Mouse (Mus musculus): ENCODE data around the gene Tmem144. TPM values are rescaled to one million over a fixed set of nuclear protein-coding genes. Genes with fewer than 3 reads are reported as not detected.

The Tmem144 gene
- polyA plus RNA-seq, 1 experiment from 2014 or later: 5.2 TPM

- Histone ChIP-seq H3K4me2 (no peak overlapping the region), H3K4me1 (no peaks in the 10 kb centered on the region), H3K9me3 (no peaks in the 10 kb centered on the region), H3K4me3 (no peak overlapping the region), H3K9ac (no peak overlapping the region), H3K36me3 (no peaks in the 10 kb centered on the region), H3K27ac (no peak overlapping the region), H3K27me3 (no peaks in the 10 kb centered on the region)
- WGBS: 78% methylated on average over 14 of the region's 14 CpGs
- ATAC-seq (ENCODE audit: borderline replicate concordance, extremely low read depth, low FRiP score, low TSS enrichment): no peak
Measured at GRCm38 (mm10) chr3:79825067-79825780, 27.3 kb downstream of the Tmem144 start.

- Histone ChIP-seq H3K27ac (no peak overlapping the region), H3K9ac (no peak overlapping the region), H3K4me1 (no peaks in the 10 kb centered on the region), H3K9me3 (no peaks in the 10 kb centered on the region), H3K4me3 (no peak overlapping the region), H3K27me3 (no peaks in the 10 kb centered on the region), H3K36me3 (no peaks in the 10 kb centered on the region), H3K4me2 (no peak overlapping the region)
- 86% methylated on average over 7 of the region's 7 CpGs for WGBS
- ATAC-seq (ENCODE audit: borderline replicate concordance, extremely low read depth, low FRiP score, low TSS enrichment): no peak
Measured at GRCm38 (mm10) chr3:79823176-79823575, 29.4 kb downstream of the Tmem144 start.

DNA sequence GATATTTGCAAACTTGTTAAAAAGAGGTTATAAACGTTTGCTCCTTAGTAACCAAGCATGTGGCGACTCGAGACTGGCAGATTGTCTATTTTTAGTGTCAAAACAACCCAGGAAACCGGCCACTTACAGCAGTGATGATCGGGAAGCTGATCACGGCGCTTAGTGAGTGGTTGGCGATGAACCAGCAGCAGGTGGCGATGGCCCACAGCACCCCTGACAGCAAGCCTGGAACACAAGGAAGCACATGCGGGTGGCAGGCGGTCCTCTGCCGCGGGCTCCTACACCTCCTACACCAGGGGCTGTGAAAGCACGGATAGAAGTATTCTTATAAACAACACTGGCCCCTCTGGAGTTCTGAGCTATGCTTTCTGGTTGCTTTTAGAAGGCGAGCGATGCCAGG lies 31.4 kb downstream of the Tmem144 start:
- 75% methylated on average over 16 of the region's 16 CpGs for WGBS
- Histone ChIP-seq H3K4me1 (no peaks in the 10 kb centered on the region), H3K27ac (no peak overlapping the region), H3K9ac (no peak overlapping the region), H3K9me3 (no peaks in the 10 kb centered on the region), H3K4me2 (no peak overlapping the region), H3K36me3 (no peaks in the 10 kb centered on the region), H3K27me3 (no peaks in the 10 kb centered on the region), H3K4me3 (no peak overlapping the region)
- no peak for ATAC-seq (ENCODE audit: borderline replicate concordance, extremely low read depth, low FRiP score, low TSS enrichment)

DNA sequence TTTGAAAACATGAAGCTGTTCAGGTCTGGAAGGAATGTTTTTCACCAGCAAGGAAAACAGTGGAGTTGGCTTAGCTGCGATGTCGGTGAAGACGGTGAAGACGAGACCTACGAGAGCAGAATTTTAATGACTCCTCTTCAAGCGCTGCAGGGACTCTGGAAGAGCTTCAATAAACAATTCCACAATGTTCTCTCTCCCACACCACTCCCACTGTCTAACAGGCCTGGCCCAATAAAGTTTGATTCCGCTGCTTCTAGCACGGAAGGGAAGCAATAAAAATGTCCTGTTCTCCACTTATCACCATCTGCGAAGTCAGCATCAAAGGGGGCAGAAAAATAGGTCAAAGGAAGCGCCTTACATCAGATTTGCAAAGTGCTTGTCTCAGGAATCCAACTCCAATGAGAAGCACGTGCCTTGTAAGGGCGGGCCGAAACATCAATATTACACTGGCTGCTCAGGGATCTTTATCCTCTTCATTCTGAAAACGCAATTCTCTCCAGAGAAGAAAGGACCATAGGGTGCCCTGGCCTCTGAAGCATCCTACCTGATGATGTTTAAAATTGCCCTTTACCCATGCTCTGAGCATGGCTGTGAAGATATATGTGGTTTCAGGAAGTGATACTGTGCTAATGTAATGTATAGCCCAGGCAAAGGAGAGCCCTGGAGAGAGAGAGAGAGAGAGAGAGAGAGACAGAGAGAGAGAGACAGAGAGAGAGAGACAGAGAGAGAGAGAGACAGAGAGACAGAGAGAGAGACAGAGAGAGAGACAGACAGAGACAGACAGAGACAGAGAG lies 34.2 kb downstream of the Tmem144 start:
- no peak overlapping the region for H3K27ac ChIP-seq
- H3K4me1 ChIP-seq: no peaks in the 10 kb centered on the region
- H3K27me3 ChIP-seq: no peaks in the 10 kb centered on the region
- ATAC-seq (ENCODE audit: borderline replicate concordance, extremely low read depth, low FRiP score, low TSS enrichment): no peak
- no peaks in the 10 kb centered on the region for H3K9me3 ChIP-seq
- no peak overlapping the region for H3K9ac ChIP-seq
- WGBS: 41% methylated on average over 14 of the region's 14 CpGs
- no peak overlapping the region for H3K4me2 ChIP-seq
- no peaks in the 10 kb centered on the region for H3K36me3 ChIP-seq
- no peak overlapping the region for H3K4me3 ChIP-seq

GRCm38 (mm10) chr3:79816229-79816628 lies 36.3 kb downstream of the Tmem144 start:
- Histone ChIP-seq H3K4me2 (no peak overlapping the region), H3K36me3 (no peaks in the 10 kb centered on the region), H3K27me3 (no peaks in the 10 kb centered on the region), H3K4me3 (no peak overlapping the region), H3K9me3 (no peaks in the 10 kb centered on the region), H3K9ac (no peak overlapping the region), H3K4me1 (no peaks in the 10 kb centered on the region), H3K27ac (no peak overlapping the region)
- no peak for ATAC-seq (ENCODE audit: borderline replicate concordance, extremely low read depth, low FRiP score, low TSS enrichment)
- 71% methylated on average over 4 of the region's 4 CpGs for WGBS

DNA sequence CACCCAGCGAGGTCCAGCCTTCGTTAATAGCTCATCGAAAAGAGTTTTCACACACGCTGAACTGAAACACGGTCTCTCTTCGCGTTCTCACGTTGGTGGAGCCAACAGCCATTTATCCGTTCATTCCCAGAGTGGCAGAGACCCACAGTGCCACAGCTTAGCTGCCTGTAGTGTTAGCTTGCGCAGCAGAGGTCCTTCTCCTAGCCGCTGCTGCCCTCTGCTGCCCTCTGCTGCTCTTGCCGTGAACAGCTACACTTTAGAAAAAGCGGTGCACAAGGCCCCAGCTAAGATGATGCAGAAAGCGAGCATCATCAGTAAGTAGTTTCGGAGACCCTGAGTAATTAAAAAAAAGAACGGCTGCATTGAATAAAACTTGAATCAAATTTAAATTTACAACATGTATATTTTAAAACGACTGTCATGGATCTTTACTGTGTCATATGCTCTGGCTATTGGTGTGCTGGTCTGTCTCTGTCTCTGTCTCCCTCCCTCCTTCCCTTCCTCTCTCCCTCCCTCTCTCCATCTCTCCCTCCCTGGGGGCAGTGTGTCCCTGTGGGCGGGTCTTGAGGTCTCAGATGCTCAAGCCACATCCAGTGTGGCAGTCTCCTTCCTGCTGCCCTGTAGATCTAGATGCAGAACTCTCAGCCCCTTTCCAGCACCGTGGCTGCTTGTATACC lies 38.6 kb downstream of the Tmem144 start:
- 31% methylated on average over 19 of the region's 19 CpGs for WGBS
- no peak overlapping the region for H3K4me2 ChIP-seq

DNA sequence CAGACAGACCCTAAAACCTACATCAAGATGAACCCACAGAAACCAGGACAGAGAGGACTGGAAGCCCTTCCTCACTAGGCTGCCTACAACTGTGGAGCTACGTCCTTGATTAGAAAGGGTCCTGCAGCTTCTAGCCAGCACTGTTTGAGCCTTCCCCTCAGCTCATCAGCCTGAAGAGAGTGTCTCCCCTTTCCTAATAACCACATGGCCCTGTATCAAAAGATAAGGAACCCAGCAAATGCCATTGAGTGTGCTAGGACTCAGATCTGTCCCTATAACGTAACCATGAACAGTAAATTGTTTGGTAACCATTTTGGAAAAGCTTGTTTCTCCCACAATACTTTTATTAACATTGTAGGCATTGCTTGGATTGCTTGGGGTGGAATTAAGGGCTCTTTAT lies 40.5 kb downstream of the Tmem144 start:
- H3K27ac ChIP-seq: no peak overlapping the region
- no peaks in the 10 kb centered on the region for H3K4me1 ChIP-seq
- no peaks in the 10 kb centered on the region for H3K27me3 ChIP-seq
- WGBS: 75% methylated on average over 2 of the region's 2 CpGs
- no peak overlapping the region for H3K9ac ChIP-seq
- H3K4me2 ChIP-seq: no peak overlapping the region
- no peaks in the 10 kb centered on the region for H3K36me3 ChIP-seq
- H3K9me3 ChIP-seq: no peaks in the 10 kb centered on the region
- no peak for ATAC-seq (ENCODE audit: borderline replicate concordance, extremely low read depth, low FRiP score, low TSS enrichment)
- H3K4me3 ChIP-seq: no peak overlapping the region

More for the DNA sequence above, 38.6 kb downstream of the Tmem144 start:
- no peaks in the 10 kb centered on the region for H3K9me3 ChIP-seq
- H3K9ac ChIP-seq: no peak overlapping the region
- ATAC-seq (ENCODE audit: borderline replicate concordance, extremely low read depth, low FRiP score, low TSS enrichment): no peak
- no peaks in the 10 kb centered on the region for H3K36me3 ChIP-seq
- H3K27me3 ChIP-seq: no peaks in the 10 kb centered on the region
- H3K27ac ChIP-seq: no peak overlapping the region
- no peaks in the 10 kb centered on the region for H3K4me1 ChIP-seq
- H3K4me3 ChIP-seq: no peak overlapping the region

- H3K4me3 ChIP-seq: no peak overlapping the region
- no peak overlapping the region for H3K4me2 ChIP-seq
- H3K9ac ChIP-seq: no peak overlapping the region
- no peak overlapping the region for H3K27ac ChIP-seq
- 44% methylated on average over 3 of the region's 3 CpGs for WGBS
- no peak for ATAC-seq (ENCODE audit: borderline replicate concordance, extremely low read depth, low FRiP score, low TSS enrichment)
- H3K9me3 ChIP-seq: no peaks in the 10 kb centered on the region
- no peaks in the 10 kb centered on the region for H3K4me1 ChIP-seq
- no peaks in the 10 kb centered on the region for H3K36me3 ChIP-seq
- no peaks in the 10 kb centered on the region for H3K27me3 ChIP-seq
Measured at GRCm38 (mm10) chr3:79811632-79812031, 40.9 kb downstream of the Tmem144 start.

GRCm38 (mm10) chr3:79810563-79810962 lies 42.0 kb downstream of the Tmem144 start:
- H3K4me3 ChIP-seq: no peak overlapping the region
- H3K27ac ChIP-seq: no peak overlapping the region
- 48% methylated on average over 6 of the region's 6 CpGs for WGBS
- H3K9me3 ChIP-seq: no peaks in the 10 kb centered on the region
- H3K4me1 ChIP-seq: no peaks in the 10 kb centered on the region
- no peak for ATAC-seq (ENCODE audit: borderline replicate concordance, extremely low read depth, low FRiP score, low TSS enrichment)
- H3K4me2 ChIP-seq: no peak overlapping the region
- H3K27me3 ChIP-seq: no peaks in the 10 kb centered on the region
- no peak overlapping the region for H3K9ac ChIP-seq
- no peaks in the 10 kb centered on the region for H3K36me3 ChIP-seq

DNA sequence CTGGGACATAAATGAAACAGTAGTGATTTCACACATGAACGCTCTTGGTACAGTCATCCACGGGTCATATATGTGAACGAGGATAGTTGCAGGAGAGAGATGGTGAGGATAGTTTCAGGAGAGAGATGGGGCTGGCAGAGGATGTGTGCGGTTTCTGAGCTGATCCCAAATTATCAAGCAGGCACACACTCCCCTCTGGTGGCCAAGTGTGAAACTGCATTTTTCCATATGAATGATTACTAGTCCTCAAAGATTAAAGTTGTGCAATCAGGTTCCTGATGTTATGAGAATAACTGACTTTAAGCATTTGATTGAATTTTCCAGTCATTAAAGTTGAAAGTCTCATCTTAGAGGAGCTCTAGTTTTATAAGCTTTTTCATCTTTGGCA lies 43.4 kb downstream of the Tmem144 start:
- 6% methylated on average over 4 of the region's 4 CpGs for WGBS
- Histone ChIP-seq H3K9me3 (no peaks in the 10 kb centered on the region), H3K4me1 (no peaks in the 10 kb centered on the region), H3K36me3 (no peaks in the 10 kb centered on the region), H3K4me2 (no peak overlapping the region), H3K27ac (no peak overlapping the region), H3K9ac (no peak overlapping the region), H3K4me3 (no peak overlapping the region), H3K27me3 (no peaks in the 10 kb centered on the region)
- ATAC-seq (ENCODE audit: borderline replicate concordance, extremely low read depth, low FRiP score, low TSS enrichment): no peak; the same call in 1 of the 2 replicates

- ATAC-seq (ENCODE audit: borderline replicate concordance, extremely low read depth, low FRiP score, low TSS enrichment): no peak
- WGBS: 72% methylated on average over 9 of the region's 9 CpGs
- Histone ChIP-seq H3K27ac (no peak overlapping the region), H3K27me3 (no peaks in the 10 kb centered on the region), H3K9ac (no peak overlapping the region), H3K4me1 (no peaks in the 10 kb centered on the region), H3K4me3 (no peak overlapping the region), H3K4me2 (no peak overlapping the region), H3K9me3 (no peaks in the 10 kb centered on the region), H3K36me3 (no peaks in the 10 kb centered on the region)
Measured at GRCm38 (mm10) chr3:79808530-79809179, 43.9 kb downstream of the Tmem144 start.

Measured in lung, embryonic 15.5 days (tissue).